Mouse (Mus musculus): Measurements from ENCODE around the gene Fgf18. TPM values are rescaled to one million over a fixed set of nuclear protein-coding genes. Genes with fewer than 3 reads are reported as not detected.

Gene Fgf18
- total RNA-seq, 2 experiments from 2014 or later: 1.9 to 2.6 TPM

GRCm38 (mm10) chr11:33149088-33149436, 1.9 kb upstream of the Fgf18 start:
- no peak for DNase-seq (ENCODE audit: extremely low spot score in 1 of 2, low spot score in 2 of 2)
- H3K27ac ChIP-seq: no peak overlapping the region
- H3K4me3 ChIP-seq: no peak overlapping the region
- no peak for TF ChIP-seq CTCF (IDR thresholded peaks at IDR 0.05)
- intact Hi-C loops (cut with DNase I): loop anchor here (5.0 kb wide), 5 partner anchors 72 to 697 kb away; no protein-coding TSS in a partner anchor

- TF ChIP-seq CTCF (IDR thresholded peaks at IDR 0.05): peak; percentile 81
- peak overlapping the region; percentile 50 for H3K4me3 ChIP-seq
- intact Hi-C loops (cut with DNase I): loop anchor here (1.0 to 5.0 kb wide), 6 partner anchors 71 to 696 kb away; no protein-coding TSS in a partner anchor
- H3K27ac ChIP-seq: no peak overlapping the region
- peak; percentile 63 to 70 for DNase-seq (ENCODE audit: extremely low spot score in 1 of 2, low spot score in 2 of 2)
These were observed 1.3 kb upstream of the Fgf18 start for GRCm38 (mm10) chr11:33148338-33149087.

GRCm38 (mm10) chr11:33147572-33148337, 555 bp upstream of the Fgf18 start:
- peak in 1 of 2 experiments; percentile 25 for DNase-seq (ENCODE audit: extremely low spot score in 1 of 2, low spot score in 2 of 2)
- Histone ChIP-seq H3K27ac (no peak overlapping the region), H3K4me3 (peak overlapping the region; percentile 50)
- intact Hi-C loops (cut with DNase I): loop anchor here (1.0 to 5.0 kb wide), 7 partner anchors 70 to 695 kb away; no protein-coding TSS in a partner anchor
- no peak for TF ChIP-seq CTCF (IDR thresholded peaks at IDR 0.05)

- DNase-seq (ENCODE audit: extremely low spot score in 1 of 2, low spot score in 2 of 2): no peak
- peak overlapping the region; percentile 50 for H3K4me3 ChIP-seq
- peak overlapping the region; percentile 60; the same call in 1 of the 2 replicates for H3K27ac ChIP-seq
- intact Hi-C loops (cut with DNase I): loop anchor here (2.0 to 5.0 kb wide), 6 partner anchors 69 to 694 kb away; no protein-coding TSS in a partner anchor
- no peak for TF ChIP-seq CTCF (IDR thresholded peaks at IDR 0.05)
These were observed 509 bp downstream of the Fgf18 start for GRCm38 (mm10) chr11:33146651-33147131.

GRCm38 (mm10) chr11:33146143-33146497, 1.1 kb downstream of the Fgf18 start:
- Histone ChIP-seq H3K27ac (no peak overlapping the region), H3K4me3 (no peak overlapping the region)
- intact Hi-C loops (cut with DNase I): loop anchor here (2.0 to 5.0 kb wide), 6 partner anchors 69 to 694 kb away; no protein-coding TSS in a partner anchor
- peak; percentile 74 to 79 for DNase-seq (ENCODE audit: extremely low spot score in 1 of 2, low spot score in 2 of 2)
- TF ChIP-seq CTCF (IDR thresholded peaks at IDR 0.05): no peak

- intact Hi-C loops (cut with DNase I): loop anchor here (2.0 to 5.0 kb wide), 6 partner anchors 68 to 693 kb away; no protein-coding TSS in a partner anchor
- DNase-seq (ENCODE audit: extremely low spot score in 1 of 2, low spot score in 2 of 2): no peak
- TF ChIP-seq CTCF (IDR thresholded peaks at IDR 0.05): no peak
- no peak overlapping the region for H3K4me3 ChIP-seq
- no peak overlapping the region for H3K27ac ChIP-seq
These were observed 1.7 kb downstream of the Fgf18 start for GRCm38 (mm10) chr11:33145201-33146142.

GRCm38 (mm10) chr11:33143906-33144305, 3.3 kb downstream of the Fgf18 start:
- TF ChIP-seq CTCF (IDR thresholded peaks at IDR 0.05): no peak
- no peak for DNase-seq (ENCODE audit: extremely low spot score in 1 of 2, low spot score in 2 of 2)
- no peak overlapping the region for H3K27ac ChIP-seq
- no peak overlapping the region for H3K4me3 ChIP-seq
- intact Hi-C loops (cut with DNase I): no loop called here

GRCm38 (mm10) chr11:33142801-33143200, 4.4 kb downstream of the Fgf18 start:
- Histone ChIP-seq H3K4me3 (no peak overlapping the region), H3K27ac (no peak overlapping the region)
- DNase-seq (ENCODE audit: extremely low spot score in 1 of 2, low spot score in 2 of 2): no peak
- no peak for TF ChIP-seq CTCF (IDR thresholded peaks at IDR 0.05)
- intact Hi-C loops (cut with DNase I): no loop called here

GRCm38 (mm10) chr11:33140111-33140460, 7.1 kb downstream of the Fgf18 start:
- intact Hi-C loops (cut with DNase I): no loop called here
- DNase-seq (ENCODE audit: extremely low spot score in 1 of 2, low spot score in 2 of 2): no peak
- no peak overlapping the region for H3K27ac ChIP-seq
- TF ChIP-seq CTCF (IDR thresholded peaks at IDR 0.05): no peak
- no peak overlapping the region for H3K4me3 ChIP-seq

- intact Hi-C loops (cut with DNase I): no loop called here
- no peak for DNase-seq (ENCODE audit: extremely low spot score in 1 of 2, low spot score in 2 of 2)
- Histone ChIP-seq H3K27ac (no peak overlapping the region), H3K4me3 (no peak overlapping the region)
- TF ChIP-seq CTCF (IDR thresholded peaks at IDR 0.05): no peak
These were observed 7.6 kb downstream of the Fgf18 start for GRCm38 (mm10) chr11:33139458-33140110.

GRCm38 (mm10) chr11:33138686-33139085, 8.5 kb downstream of the Fgf18 start:
- no peak for TF ChIP-seq CTCF (IDR thresholded peaks at IDR 0.05)

More at GRCm38 (mm10) chr11:33138686-33139085, 8.5 kb downstream of the Fgf18 start:
- no peak for DNase-seq (ENCODE audit: extremely low spot score in 1 of 2, low spot score in 2 of 2)
- Histone ChIP-seq H3K27ac (no peak overlapping the region), H3K4me3 (no peak overlapping the region)
- intact Hi-C loops (cut with DNase I): no loop called here
